Mouse (Mus musculus): Measurements from ENCODE around the gene Acap3. TPM values are rescaled to one million over a fixed set of nuclear protein-coding genes. Genes with fewer than 3 reads are reported as not detected.

The Acap3 gene
- polyA plus RNA-seq, 1 experiment from 2014 or later = 25.1 TPM

GRCm38 (mm10) chr4:155856071-155856470 lies 35.6 kb upstream of the Acap3 start:
- no peak for ATAC-seq (ENCODE audit: insufficient number of reproducible peaks, insufficient read depth, low FRiP score, low TSS enrichment)
- H3K27me3 ChIP-seq = no peaks in the 10 kb centered on the region
- no peak overlapping the region for H3K4me2 ChIP-seq (replicated peaks)
- no peak overlapping the region for H3K9ac ChIP-seq
- peaks cover 53% of the 10 kb centered on the region for H3K36me3 ChIP-seq
- no peak overlapping the region for H3K4me3 ChIP-seq
- no peaks in the 10 kb centered on the region for H3K9me3 ChIP-seq
- 91% methylated on average over 12 of the region's 12 CpGs for WGBS
- 0 out of 2 replicates have a peak, but pooled peaks cover 4% of the 10 kb centered on the region for H3K4me1 ChIP-seq
- H3K27ac ChIP-seq = no peak overlapping the region

GRCm38 (mm10) chr4:155856881-155857280 lies 34.7 kb upstream of the Acap3 start:
- Histone ChIP-seq H3K4me2 (replicated peaks) (no peak overlapping the region), H3K36me3 (peaks cover 59% of the 10 kb centered on the region), H3K27ac (no peak overlapping the region), H3K9ac (no peak overlapping the region), H3K4me1 (0 out of 2 replicates have a peak, but pooled peaks cover under 1% of the 10 kb centered on the region), H3K27me3 (no peaks in the 10 kb centered on the region), H3K9me3 (no peaks in the 10 kb centered on the region), H3K4me3 (no peak overlapping the region)
- 86% methylated on average over 3 of the region's 3 CpGs for WGBS
- no peak for ATAC-seq (ENCODE audit: insufficient number of reproducible peaks, insufficient read depth, low FRiP score, low TSS enrichment)

GRCm38 (mm10) chr4:155859318-155859717 lies 32.3 kb upstream of the Acap3 start:
- no peak overlapping the region for H3K4me3 ChIP-seq
- H3K9me3 ChIP-seq = no peaks in the 10 kb centered on the region
- whole genome bisulfite sequencing = 11% methylated on average over 13 of the region's 13 CpGs
- H3K4me2 ChIP-seq (replicated peaks) = no peak overlapping the region
- H3K4me1 ChIP-seq = no peaks in the 10 kb centered on the region
- ATAC-seq (ENCODE audit: insufficient number of reproducible peaks, insufficient read depth, low FRiP score, low TSS enrichment) = no peak
- H3K9ac ChIP-seq = no peak overlapping the region
- no peak overlapping the region for H3K27ac ChIP-seq
- H3K36me3 ChIP-seq = peaks cover 55% of the 10 kb centered on the region
- no peaks in the 10 kb centered on the region for H3K27me3 ChIP-seq

- H3K27ac ChIP-seq = no peak overlapping the region
- 84% methylated on average over 7 of the region's 7 CpGs for WGBS
- peaks cover 47% of the 10 kb centered on the region for H3K36me3 ChIP-seq
Measured at GRCm38 (mm10) chr4:155861787-155862186, 29.8 kb upstream of the Acap3 start.

GRCm38 (mm10) chr4:155863001-155863400 lies 28.6 kb upstream of the Acap3 start, which contains the start of gene Tas1r3:
Gene Tas1r3, minus strand, starts transcription at chr4:155863362.
- Histone ChIP-seq H3K27me3 (no peaks in the 10 kb centered on the region), H3K27ac (no peak within 1 kb of the TSS), H3K4me1 (no peaks in the 10 kb centered on the region), H3K4me3 (no peak within 1 kb of the TSS), H3K9me3 (no peaks in the 10 kb centered on the region), H3K36me3 (peaks cover 43% of the 10 kb centered on the region), H3K4me2 (replicated peaks) (no peak within 1 kb of the TSS), H3K9ac (no peak within 1 kb of the TSS)
- no peak for ATAC-seq (ENCODE audit: insufficient number of reproducible peaks, insufficient read depth, low FRiP score, low TSS enrichment)
- 79% methylated on average over 5 of the region's 5 CpGs for WGBS

More at GRCm38 (mm10) chr4:155861787-155862186, 29.8 kb upstream of the Acap3 start:
- ATAC-seq (ENCODE audit: insufficient number of reproducible peaks, insufficient read depth, low FRiP score, low TSS enrichment) = no peak
- no peaks in the 10 kb centered on the region for H3K4me1 ChIP-seq
- H3K27me3 ChIP-seq = no peaks in the 10 kb centered on the region
- no peaks in the 10 kb centered on the region for H3K9me3 ChIP-seq
- H3K4me3 ChIP-seq = no peak overlapping the region
- no peak overlapping the region for H3K4me2 ChIP-seq (replicated peaks)
- no peak overlapping the region for H3K9ac ChIP-seq

- peak; percentile 18 for ATAC-seq (ENCODE audit: insufficient number of reproducible peaks, insufficient read depth, low FRiP score, low TSS enrichment)
- Histone ChIP-seq H3K4me1 (peaks cover 16% of the 10 kb centered on the region), H3K9me3 (no peaks in the 10 kb centered on the region), H3K36me3 (peaks cover 35% of the 10 kb centered on the region), H3K27me3 (no peaks in the 10 kb centered on the region), H3K27ac (no peak overlapping the region), H3K4me3 (peak overlapping the region; percentile 76), H3K9ac (peak overlapping the region; percentile 81), H3K4me2 (replicated peaks) (peak overlapping the region; percentile 95)
- 11% methylated on average over 22 of the region's 22 CpGs for WGBS
Measured at GRCm38 (mm10) chr4:155868614-155869298, 22.9 kb upstream of the Acap3 start.

- H3K36me3 ChIP-seq = peaks cover 42% of the 10 kb centered on the region
- H3K4me3 ChIP-seq = peak within 1 kb of the TSS; percentile 76
- peak; percentile 89 for ATAC-seq (ENCODE audit: insufficient number of reproducible peaks, insufficient read depth, low FRiP score, low TSS enrichment)
- WGBS = under 1% methylated on average over 63 of the region's 63 CpGs
- peak within 1 kb of the TSS; percentile 81 for H3K9ac ChIP-seq
- no peaks in the 10 kb centered on the region for H3K9me3 ChIP-seq
- H3K4me1 ChIP-seq = peaks cover 16% of the 10 kb centered on the region
- peak within 1 kb of the TSS; percentile 67; the same call in 1 of the 2 replicates for H3K27ac ChIP-seq
- peak within 1 kb of the TSS; percentile 95 for H3K4me2 ChIP-seq (replicated peaks)
- no peaks in the 10 kb centered on the region for H3K27me3 ChIP-seq
Measured at GRCm38 (mm10) chr4:155869317-155870033, 22.1 kb upstream of the Acap3 start, which contains the start of the genes Cptp and Ints11. Gene Cptp, minus strand, starts transcription at chr4:155869440. Gene Ints11, plus strand, starts transcription at chr4:155869546.

GRCm38 (mm10) chr4:155871404-155871803 lies 20.2 kb upstream of the Acap3 start:
- ATAC-seq (ENCODE audit: insufficient number of reproducible peaks, insufficient read depth, low FRiP score, low TSS enrichment) = no peak
- Histone ChIP-seq H3K4me2 (replicated peaks) (no peak overlapping the region), H3K4me3 (no peak overlapping the region), H3K27ac (no peak overlapping the region), H3K27me3 (no peaks in the 10 kb centered on the region), H3K36me3 (peaks cover 44% of the 10 kb centered on the region), H3K9ac (no peak overlapping the region), H3K4me1 (peaks cover 16% of the 10 kb centered on the region), H3K9me3 (no peaks in the 10 kb centered on the region)
- WGBS = 89% methylated on average over 7 of the region's 7 CpGs

GRCm38 (mm10) chr4:155883587-155883986 lies 8.0 kb upstream of the Acap3 start:
- H3K9me3 ChIP-seq = no peaks in the 10 kb centered on the region
- H3K27me3 ChIP-seq = no peaks in the 10 kb centered on the region
- H3K36me3 ChIP-seq = peaks cover 44% of the 10 kb centered on the region
- WGBS = 85% methylated on average over 3 of the region's 3 CpGs
- H3K9ac ChIP-seq = no peak overlapping the region
- no peak overlapping the region for H3K4me3 ChIP-seq
- no peak for ATAC-seq (ENCODE audit: insufficient number of reproducible peaks, insufficient read depth, low FRiP score, low TSS enrichment)
- no peak overlapping the region for H3K27ac ChIP-seq
- H3K4me2 ChIP-seq (replicated peaks) = no peak overlapping the region
- no peaks in the 10 kb centered on the region for H3K4me1 ChIP-seq

- H3K36me3 ChIP-seq = peaks cover 50% of the 10 kb centered on the region
- no peaks in the 10 kb centered on the region for H3K27me3 ChIP-seq
- ATAC-seq (ENCODE audit: insufficient number of reproducible peaks, insufficient read depth, low FRiP score, low TSS enrichment) = no peak
- H3K4me3 ChIP-seq = no peak overlapping the region
- H3K4me1 ChIP-seq = peaks cover 10% of the 10 kb centered on the region
- no peaks in the 10 kb centered on the region for H3K9me3 ChIP-seq
- no peak overlapping the region for H3K27ac ChIP-seq
- 92% methylated on average over 5 of the region's 5 CpGs for WGBS
- H3K9ac ChIP-seq = no peak overlapping the region
- H3K4me2 ChIP-seq (replicated peaks) = no peak overlapping the region
Measured at GRCm38 (mm10) chr4:155886330-155886729, 5.3 kb upstream of the Acap3 start.

GRCm38 (mm10) chr4:155887674-155888073 lies 3.9 kb upstream of the Acap3 start:
- no peak for ATAC-seq (ENCODE audit: insufficient number of reproducible peaks, insufficient read depth, low FRiP score, low TSS enrichment)
- peaks cover 50% of the 10 kb centered on the region for H3K36me3 ChIP-seq

GRCm38 (mm10) chr4:155888181-155888580 lies 3.4 kb upstream of the Acap3 start:
- H3K9ac ChIP-seq = no peak overlapping the region
- WGBS = 91% methylated on average over 9 of the region's 9 CpGs
- H3K4me2 ChIP-seq (replicated peaks) = no peak overlapping the region
- no peaks in the 10 kb centered on the region for H3K9me3 ChIP-seq
- ATAC-seq (ENCODE audit: insufficient number of reproducible peaks, insufficient read depth, low FRiP score, low TSS enrichment) = no peak
- peaks cover 16% of the 10 kb centered on the region for H3K4me1 ChIP-seq
- H3K27me3 ChIP-seq = no peaks in the 10 kb centered on the region
- peaks cover 50% of the 10 kb centered on the region for H3K36me3 ChIP-seq
- no peak overlapping the region for H3K4me3 ChIP-seq
- no peak overlapping the region for H3K27ac ChIP-seq

More at GRCm38 (mm10) chr4:155887674-155888073, 3.9 kb upstream of the Acap3 start:
- Histone ChIP-seq H3K9ac (no peak overlapping the region), H3K9me3 (no peaks in the 10 kb centered on the region), H3K4me3 (no peak overlapping the region), H3K27ac (no peak overlapping the region), H3K4me2 (replicated peaks) (no peak overlapping the region), H3K27me3 (no peaks in the 10 kb centered on the region), H3K4me1 (peaks cover 11% of the 10 kb centered on the region)
- WGBS = 89% methylated on average over 10 of the region's 10 CpGs
